Mouse (Mus musculus) G1E-ER4 (cell line): ENCODE results near the gene Stard10. TPM values are rescaled to one million over a fixed set of nuclear protein-coding genes. Genes with fewer than 3 reads are reported as not detected.

Experiments used
- GATA1 ChIP-seq: IDR thresholded peaks from one replicate; pipeline ENCODE4 v1.8.0; 2012; ENCODE audit warnings: low read length, inconsistent platforms
- polyA plus RNA-seq: library from polyadenylated mRNA; stranded (reverse); fragments of >175 nt; gene quantifications from 2 replicates; pipeline ENCODE4 v1.2.3, GENCODE M21; 2012

Stard10 gene
- polyA plus RNA-seq, 1 experiment = not detected

GRCm38 (mm10) chr7:101320399-101321217, 3.7 kb downstream of the Stard10 start:
- TF ChIP-seq GATA1 = no peak

DNA sequence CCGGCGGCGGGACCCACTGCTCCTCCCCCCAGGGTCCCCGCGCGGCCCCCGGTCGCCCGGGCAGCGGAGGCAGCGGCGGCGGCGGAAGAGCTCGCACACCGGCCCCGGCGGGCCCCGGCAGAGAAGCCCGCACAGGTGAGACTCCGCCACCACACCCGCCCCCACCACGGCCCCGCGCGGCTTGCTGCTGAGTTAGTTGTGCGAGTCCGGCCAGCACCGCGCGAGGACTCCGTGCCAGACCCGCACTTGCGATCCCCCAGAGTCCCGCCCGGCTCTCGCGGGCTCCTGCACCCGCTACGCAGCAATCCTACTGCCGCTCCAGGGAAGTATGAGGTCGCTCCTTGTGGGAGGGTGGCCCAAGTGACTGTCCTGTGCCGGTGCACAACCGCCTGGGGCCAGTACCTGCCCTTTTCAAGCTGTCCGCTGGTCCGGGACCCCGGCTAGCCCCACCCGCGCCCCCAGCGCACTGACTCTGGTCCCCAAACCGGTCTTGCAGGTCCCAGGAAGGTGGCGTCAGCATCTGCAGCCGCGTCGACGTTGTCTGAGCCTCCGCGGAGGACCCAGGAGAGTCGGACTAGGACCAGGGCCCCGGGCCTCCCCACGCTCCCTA, 4.4 kb downstream of the Stard10 start:
- TF ChIP-seq GATA1 = no peak

GRCm38 (mm10) chr7:101323141-101323594, 6.3 kb downstream of the Stard10 start:
- TF ChIP-seq GATA1 = no peak

DNA sequence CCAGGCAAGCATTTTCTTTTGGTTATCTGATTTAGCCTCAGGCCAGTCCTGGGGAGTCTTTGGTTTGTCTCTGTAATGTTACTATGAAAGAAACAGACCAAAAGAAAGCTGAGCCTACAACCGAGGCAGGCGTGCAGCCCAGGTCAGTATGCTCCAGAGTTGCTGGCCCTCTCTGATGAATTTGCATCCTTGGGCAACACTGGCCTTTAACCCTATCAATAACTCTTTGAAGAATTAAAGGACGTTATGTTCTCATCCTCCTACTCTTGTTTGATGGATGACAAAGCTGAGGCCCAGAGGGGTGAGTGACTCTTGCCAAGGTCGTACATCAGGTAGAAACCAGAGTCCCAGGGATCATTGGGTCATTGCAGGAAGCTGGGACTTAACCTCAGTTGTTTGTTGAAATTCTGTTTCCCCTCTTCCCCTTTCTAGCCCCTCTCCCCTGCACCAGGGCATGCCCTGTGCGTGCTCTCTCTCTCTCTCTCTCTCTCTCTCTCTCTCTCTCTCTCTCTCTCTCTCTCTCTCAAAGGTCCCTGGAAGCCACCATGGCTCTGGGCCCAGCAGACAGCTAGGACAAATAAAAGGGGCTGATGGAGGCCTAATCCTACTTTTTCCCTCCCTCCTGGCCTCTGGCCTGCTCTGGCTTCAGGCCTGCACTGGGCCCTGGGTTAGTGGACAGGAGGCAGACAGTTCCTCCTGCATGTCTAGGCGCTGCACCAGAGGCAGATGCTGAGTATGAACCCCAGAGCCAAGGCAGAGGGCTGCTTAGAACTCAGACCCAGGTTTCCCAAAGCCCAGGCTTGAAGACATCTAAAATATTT, 7.5 kb downstream of the Stard10 start:
- no peak for TF ChIP-seq GATA1

DNA sequence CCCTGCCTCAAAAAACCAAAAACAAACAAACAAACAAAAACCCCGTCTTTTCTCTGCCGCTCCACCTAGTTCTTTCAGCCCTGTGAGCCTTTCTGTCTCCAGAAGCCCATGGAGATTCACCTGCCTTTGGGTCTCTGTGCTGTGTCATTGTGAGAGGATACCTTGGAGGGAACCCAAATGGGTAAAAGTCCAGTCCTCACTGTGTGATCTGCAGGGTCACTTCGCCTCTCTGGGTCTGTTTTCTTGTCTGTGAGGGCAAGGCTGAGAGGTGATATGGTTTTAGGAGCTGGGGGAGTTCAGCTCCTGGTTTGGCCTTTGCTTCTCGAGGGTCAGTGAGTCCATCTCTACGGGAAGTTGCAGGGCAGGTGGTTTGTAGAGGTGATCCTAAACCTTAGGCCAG, 9.1 kb downstream of the Stard10 start:
- no peak for TF ChIP-seq GATA1

- no peak for TF ChIP-seq GATA1
These were observed 10.4 kb downstream of the Stard10 start for GRCm38 (mm10) chr7:101327263-101327662.

GRCm38 (mm10) chr7:101327786-101328185, 10.9 kb downstream of the Stard10 start:
- no peak for TF ChIP-seq GATA1

DNA sequence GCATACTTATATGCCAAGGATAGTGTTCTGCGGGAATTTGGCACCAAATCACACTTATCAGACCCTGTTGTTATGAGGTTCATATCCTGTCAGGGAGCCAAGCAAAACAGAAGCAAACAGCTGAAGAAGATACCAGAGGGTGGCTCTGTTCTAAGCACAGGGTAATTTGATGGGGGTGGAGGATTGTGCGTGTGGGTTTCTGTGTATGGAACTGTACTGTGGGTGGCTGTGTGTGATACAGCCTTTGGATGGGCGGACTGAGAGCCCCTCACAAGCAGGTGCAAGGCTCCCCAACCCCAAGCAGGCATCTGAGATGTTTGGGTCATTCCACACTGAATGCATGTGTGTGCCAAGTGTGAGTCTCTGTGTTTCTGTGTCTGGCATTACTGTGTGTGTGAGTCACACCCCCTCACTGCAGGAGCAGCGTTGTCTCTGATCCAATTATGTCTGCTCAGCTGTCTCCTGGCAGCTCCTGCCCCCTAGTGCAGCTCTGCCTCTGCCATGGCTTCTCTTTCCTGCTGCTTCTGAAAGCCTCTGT, 11.8 kb downstream of the Stard10 start:
- no peak for TF ChIP-seq GATA1

- TF ChIP-seq GATA1 = no peak
These were observed 12.7 kb downstream of the Stard10 start for GRCm38 (mm10) chr7:101329606-101330005.

DNA sequence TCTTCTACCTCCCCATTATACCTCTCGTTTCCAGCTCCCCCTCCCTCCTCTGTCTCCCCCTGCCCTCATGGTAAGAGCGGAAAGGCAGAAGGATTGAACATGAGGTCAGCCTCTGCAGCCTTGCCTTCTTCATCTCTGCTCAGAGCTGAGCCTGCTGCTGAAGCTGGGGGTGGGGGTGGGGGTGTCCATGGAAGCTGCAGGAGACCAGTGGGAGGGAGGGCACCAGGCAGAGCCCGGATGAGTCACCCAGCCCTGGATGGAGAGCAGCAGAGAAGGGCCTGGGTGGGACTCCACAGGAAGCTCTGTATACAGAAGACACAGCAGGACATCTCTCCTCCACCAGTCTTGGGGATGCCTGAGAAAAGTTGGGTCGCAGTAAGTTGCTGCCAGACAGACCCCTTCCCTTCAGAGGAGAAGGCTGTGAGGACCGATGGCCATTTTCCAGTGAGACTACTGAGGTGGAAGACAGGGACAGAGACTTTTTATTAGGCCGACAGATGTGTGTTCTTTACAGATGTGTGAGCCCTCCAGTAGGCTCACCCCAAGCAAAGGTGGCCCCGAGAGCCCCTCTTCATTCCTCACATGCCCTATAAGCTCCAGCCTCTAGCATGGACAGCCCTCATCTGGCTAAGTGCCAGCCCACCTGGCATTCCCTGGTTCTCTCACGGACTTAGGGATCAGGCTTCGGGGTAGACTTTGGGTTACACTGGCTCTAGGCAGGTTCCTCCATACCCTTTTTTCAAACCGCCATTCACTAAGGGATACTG, 13.4 kb downstream of the Stard10 start:
- no peak for TF ChIP-seq GATA1

DNA sequence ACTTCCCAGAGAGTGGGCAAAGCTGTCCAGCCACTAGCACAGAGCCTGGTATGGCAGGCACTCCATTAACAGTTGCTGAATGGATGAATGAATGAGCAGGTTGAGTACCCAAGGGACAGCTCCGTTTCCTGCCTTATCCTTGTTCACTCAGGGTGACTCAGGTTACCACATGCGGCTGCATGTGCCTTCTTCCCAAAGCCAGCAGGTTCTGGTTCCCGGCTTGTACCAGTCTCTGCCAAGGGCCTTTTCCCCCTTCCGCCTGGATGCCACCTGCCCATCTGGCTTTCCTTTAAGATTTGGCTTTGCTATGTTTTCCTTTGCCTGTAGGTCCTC, 13.9 kb downstream of the Stard10 start:
- TF ChIP-seq GATA1 = no peak

GRCm38 (mm10) chr7:101332045-101332831, 15.4 kb downstream of the Stard10 start:
- no peak for TF ChIP-seq GATA1

DNA sequence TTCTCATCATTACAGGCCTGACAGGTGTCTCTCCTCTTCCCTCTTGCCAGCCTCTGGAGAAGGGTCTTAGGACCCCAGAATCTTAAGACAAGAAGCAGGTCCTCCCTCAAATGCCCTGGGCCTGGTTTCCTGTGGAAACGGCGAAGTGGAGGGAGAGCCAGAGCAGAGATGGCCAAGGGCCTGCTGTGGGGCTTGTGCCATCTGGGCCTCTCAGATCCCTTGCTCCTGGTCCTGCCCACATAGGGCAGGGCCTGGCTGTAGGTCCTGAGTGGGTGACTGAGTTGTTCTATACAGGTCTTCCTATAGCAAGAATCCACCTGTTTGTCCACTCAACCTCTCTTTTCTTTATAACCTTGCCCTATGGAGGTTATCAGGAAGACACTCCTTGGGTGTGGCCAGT, 18.3 kb downstream of the Stard10 start:
- TF ChIP-seq GATA1 = no peak

DNA sequence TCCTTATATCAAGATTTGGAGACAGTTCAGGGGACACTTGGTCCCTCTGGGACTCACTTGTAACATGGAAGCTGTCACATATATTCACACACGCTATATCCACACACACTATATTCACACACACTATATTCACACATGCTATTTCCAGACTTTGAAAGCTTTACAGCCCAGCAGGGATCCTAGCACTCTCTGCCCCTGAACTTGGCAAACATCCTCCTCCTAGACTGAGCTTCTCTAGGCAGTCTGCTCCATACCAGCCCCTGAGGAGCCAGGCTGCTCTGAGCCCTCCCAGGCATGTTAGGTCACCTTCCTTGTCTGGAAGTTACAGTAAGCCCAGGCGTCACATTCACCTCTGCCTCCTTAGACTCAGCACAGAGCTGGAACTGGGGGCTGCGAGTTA, 19.8 kb downstream of the Stard10 start:
- TF ChIP-seq GATA1 = no peak

DNA sequence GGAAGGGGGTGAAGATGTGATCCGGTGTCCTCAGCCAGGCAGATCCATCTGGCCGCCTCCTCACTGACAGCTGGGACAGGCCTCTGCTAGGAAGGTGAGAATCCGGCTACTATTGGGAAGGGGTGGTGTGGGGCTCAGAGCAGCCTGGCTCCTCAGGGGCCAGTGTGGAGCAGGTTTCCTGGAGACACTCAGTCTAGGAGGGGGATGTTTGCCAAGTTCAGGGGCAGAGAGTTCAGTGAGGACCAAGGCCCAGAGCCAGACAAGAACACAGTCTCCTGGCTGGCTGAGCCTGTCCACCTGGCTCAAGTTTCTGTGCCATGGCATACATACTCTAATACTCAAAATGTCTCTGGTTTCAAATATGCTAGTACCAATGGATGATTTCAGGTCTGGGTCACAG, 20.5 kb downstream of the Stard10 start:
- no peak for TF ChIP-seq GATA1
